10 mouse cellular contexts compared by ENCODE assay signal in genomic region chr15:56498774-56499173, GRCm38 (mm10).
"Had no signal": no experiment of that assay in that cellular context is flagged by ENCODE, and none has a peak within 500 bp of the region (broad histone marks: within the 10 kb centered on the region; RNA-seq: fewer than 3 reads in every experiment).

No protein-coding gene starts in this region.

- DNase-seq: kidney, postnatal 14 days; lung, adult 18-20 months; right cerebral cortex, postnatal 14 days; thymus, postnatal 36 days had no signal

- H3K9me3 ChIP-seq: kidney, embryonic 15.5 days; limb, embryonic 15.5 days; midbrain, embryonic 12.5 days had no signal

- H3K36me3 ChIP-seq: kidney, embryonic 15.5 days; limb, embryonic 15.5 days; midbrain, embryonic 12.5 days had no signal

- H3K4me2 ChIP-seq: kidney, embryonic 15.5 days; limb, embryonic 15.5 days; midbrain, embryonic 12.5 days had no signal

- H3K9ac ChIP-seq: kidney, embryonic 15.5 days; limb, embryonic 15.5 days; liver, embryonic 14.5 days; midbrain, embryonic 12.5 days had no signal

- ATAC-seq: midbrain, embryonic 16.5 days had no signal

- H3K27me3 ChIP-seq: kidney, embryonic 15.5 days; limb, embryonic 15.5 days; midbrain, embryonic 12.5 days had no signal

- H3K4me3 ChIP-seq: kidney, embryonic 15.5 days; left cerebral cortex, adult 2 months; limb, embryonic 15.5 days; midbrain, embryonic 12.5 days had no signal

- H3K27ac ChIP-seq: kidney, embryonic 15.5 days; left cerebral cortex, adult 2 months; limb, embryonic 15.5 days; liver, embryonic 14.5 days; midbrain, embryonic 12.5 days had no signal

- H3K4me1 ChIP-seq: kidney, embryonic 15.5 days; limb, embryonic 15.5 days; midbrain, embryonic 12.5 days had no signal
